Mouse (Mus musculus) heart, adult 2 months (tissue): Measurements from ENCODE around the gene Hist1h3b. TPM values are rescaled to one million over a fixed set of nuclear protein-coding genes. Genes with fewer than 3 reads are reported as not detected.

ENCODE experiments used
- DNase-seq, 2 experiments: peaks; one replicate each; pipeline ENCODE4 v3.0.0; 2021
- H3K27ac ChIP-seq: fragments of 200-600 bp; 2 replicates; pipeline ENCODE4 v1.8.1; 2022
- H3K27me3 ChIP-seq: fragments of 200-500 bp; 2 replicates; pipeline ENCODE4 v1.6.1; 2012; ENCODE audit warnings: mild to moderate bottlenecking, low read length, inconsistent platforms, mixed read lengths; ENCODE audit not compliant: control insufficient read depth, insufficient read depth
- H3K36me3 ChIP-seq: fragments of 200-500 bp; 2 replicates; pipeline ENCODE4 v1.6.1; 2012; ENCODE audit warnings: low read length, inconsistent platforms; ENCODE audit not compliant: control insufficient read depth, insufficient read depth
- H3K4me1 ChIP-seq: fragments of 200-500 bp; 2 replicates; pipeline ENCODE4 v1.6.1; 2011; ENCODE audit warnings: low read length; ENCODE audit not compliant: control insufficient read depth, insufficient read depth
- H3K4me3 ChIP-seq: fragments of 200-600 bp; 2 replicates; pipeline ENCODE4 v1.8.1; 2022
- H3K79me2 ChIP-seq: fragments of 200-500 bp; replicated peaks from 2 replicates; pipeline ENCODE4 v1.6.1; 2012; ENCODE audit warnings: mild to moderate bottlenecking, inconsistent platforms, low read length, moderate library complexity, mixed read lengths; ENCODE audit not compliant: control insufficient read depth, insufficient read depth
- H3K9ac ChIP-seq: fragments of 200-500 bp; 2 replicates; pipeline ENCODE4 v1.6.1; 2012; ENCODE audit warnings: low read depth, mild to moderate bottlenecking, control low read depth, inconsistent platforms, low read length, mixed read lengths
- CTCF ChIP-seq: fragments of 200-600 bp; IDR thresholded peaks from 2 replicates; pipeline ENCODE4 v1.8.1; 2022; ENCODE audit warnings: antibody characterized with exemption, mild to moderate bottlenecking, moderate library complexity
- EP300 ChIP-seq: fragments of 200-500 bp; IDR thresholded peaks from 2 replicates; pipeline ENCODE4 v1.6.1; 2011; ENCODE audit warnings: low read depth, low read length, control low read depth; ENCODE audit not compliant: insufficient read depth
- POLR2A ChIP-seq: fragments of 200-500 bp; IDR thresholded peaks from 2 replicates; pipeline ENCODE4 v1.6.1; 2011; ENCODE audit warnings: mild to moderate bottlenecking, low read depth, low read length, control low read depth; ENCODE audit not compliant: insufficient read depth
- WGBS: fragments of 180-500 bp; shearing (Covaris S2); methylation state at CpG from one replicate; pipeline ENCODE4 v1.1.7; 2018; 5-methylcytosine and 5-hydroxymethylcytosine counted together
- intact Hi-C: fragments of 180-260 bp; cut with DNase I; formaldehyde crosslinking; loops from one replicate; pipeline ENCODE4 v1.15.1; 2025
- polyA plus RNA-seq: library from polyadenylated mRNA; depleted of rRNA; stranded (reverse); fragments of >200 nt; gene quantifications from 2 replicates; pipeline ENCODE4 v1.2.3, GENCODE M21; 2012
- total RNA-seq, 2 experiments: library from RNA; stranded (reverse); gene quantifications; 2 replicates each; pipeline ENCODE4 v1.2.3; 2021

The Hist1h3b gene
- total and polyA plus RNA-seq, 3 experiments, result 1.7 to 8.0 (median 6.4) TPM

GRCm38 (mm10) chr13:23755000-23755399 lies 2.9 kb downstream of the Hist1h3b start:
- intact Hi-C loops, result no loop called here
- H3K27ac ChIP-seq, result no peak overlapping the region
- DNase-seq, result no peak
- H3K4me3 ChIP-seq, result no peak overlapping the region
- H3K4me1 ChIP-seq, result peaks cover 1% of the 10 kb centered on the region
- H3K79me2 ChIP-seq, result no peaks in the 10 kb centered on the region
- H3K27me3 ChIP-seq, result no peaks in the 10 kb centered on the region
- H3K36me3 ChIP-seq, result no peaks in the 10 kb centered on the region
- H3K9ac ChIP-seq, result no peak overlapping the region
- no peak for TF ChIP-seq EP300
- TF ChIP-seq CTCF, result no peak
- TF ChIP-seq POLR2A, result no peak

GRCm38 (mm10) chr13:23756790-23757189 lies 4.7 kb downstream of the Hist1h3b start, which contains the start of gene Hist1h4b:
Gene Hist1h4b, plus strand, starts transcription at chr13:23757013.
- Histone ChIP-seq H3K4me1 (peaks cover 1% of the 10 kb centered on the region), H3K36me3 (no peaks in the 10 kb centered on the region; the same call in 1 of the 2 replicates), H3K27ac (no peak within 1 kb of the TSS), H3K4me3 (peak within 1 kb of the TSS; percentile 35; the same call in 1 of the 2 replicates), H3K79me2 (no peaks in the 10 kb centered on the region), H3K9ac (peak within 1 kb of the TSS; percentile 78), H3K27me3 (no peaks in the 10 kb centered on the region)
- WGBS, result 2% methylated on average over 20 of the region's 22 CpGs
- intact Hi-C loops, result no loop called here
- TF ChIP-seq EP300 (0 out of 2 replicates have a peak, but pooled peaks have one; percentile 25), POLR2A (peak; percentile 90), CTCF (no peak)
- DNase-seq, result peak; percentile 76 to 85

GRCm38 (mm10) chr13:23757211-23757773 lies 5.2 kb downstream of the Hist1h3b start:
- Histone ChIP-seq H3K4me1 (peaks cover 1% of the 10 kb centered on the region), H3K9ac (peak overlapping the region; percentile 78), H3K27me3 (no peaks in the 10 kb centered on the region), H3K36me3 (no peaks in the 10 kb centered on the region; the same call in 1 of the 2 replicates), H3K27ac (no peak overlapping the region), H3K4me3 (peak overlapping the region; percentile 35; the same call in 1 of the 2 replicates), H3K79me2 (no peaks in the 10 kb centered on the region)
- DNase-seq, result no peak
- intact Hi-C loops, result no loop called here
- TF ChIP-seq CTCF (no peak), EP300 (no peak), POLR2A (no peak)
- 6% methylated on average over 19 of the region's 23 CpGs for WGBS

- H3K4me3 ChIP-seq, result no peak overlapping the region
- no peaks in the 10 kb centered on the region for H3K27me3 ChIP-seq
- DNase-seq, result no peak
- H3K36me3 ChIP-seq, result no peaks in the 10 kb centered on the region; the same call in none of the 2 replicates
- no peak overlapping the region for H3K9ac ChIP-seq
- TF ChIP-seq CTCF (no peak), POLR2A (no peak), EP300 (no peak)
- no peak overlapping the region for H3K27ac ChIP-seq
- WGBS, result 74% methylated on average over 3 of the region's 3 CpGs
- no peaks in the 10 kb centered on the region for H3K79me2 ChIP-seq
- intact Hi-C loops, result no loop called here
- H3K4me1 ChIP-seq, result peaks cover 1% of the 10 kb centered on the region
These were observed 5.9 kb downstream of the Hist1h3b start for GRCm38 (mm10) chr13:23757921-23758320.

GRCm38 (mm10) chr13:23759251-23759771 lies 7.2 kb downstream of the Hist1h3b start:
- no peak for DNase-seq
- no peaks in the 10 kb centered on the region for H3K27me3 ChIP-seq
- H3K36me3 ChIP-seq, result peaks cover 2% of the 10 kb centered on the region
- WGBS, result 89% methylated on average over 3 of the region's 3 CpGs
- no peak overlapping the region for H3K27ac ChIP-seq
- peaks cover 1% of the 10 kb centered on the region for H3K4me1 ChIP-seq
- H3K79me2 ChIP-seq, result no peaks in the 10 kb centered on the region
- H3K9ac ChIP-seq, result no peak overlapping the region
- intact Hi-C loops, result no loop called here
- no peak for TF ChIP-seq POLR2A
- TF ChIP-seq EP300, result no peak
- TF ChIP-seq CTCF, result no peak
- no peak overlapping the region for H3K4me3 ChIP-seq

- H3K4me3 ChIP-seq, result no peak overlapping the region
- no peak overlapping the region for H3K27ac ChIP-seq
- no peak overlapping the region for H3K9ac ChIP-seq
These were observed 7.8 kb downstream of the Hist1h3b start for GRCm38 (mm10) chr13:23759916-23760239.

More at GRCm38 (mm10) chr13:23759916-23760239, 7.8 kb downstream of the Hist1h3b start:
- intact Hi-C loops, result loop anchor here (5.0 to 10.0 kb wide), 2 partner anchors 338 to 395 kb away; partner anchors contain the start of genes Abt1 and Zfp322a
- WGBS, result 55% methylated on average over 1 of the region's 1 CpGs
- Histone ChIP-seq H3K36me3 (peaks cover 2% of the 10 kb centered on the region), H3K79me2 (no peaks in the 10 kb centered on the region), H3K4me1 (peaks cover 1% of the 10 kb centered on the region), H3K27me3 (no peaks in the 10 kb centered on the region)
- no peak for DNase-seq
- TF ChIP-seq POLR2A (no peak), CTCF (no peak), EP300 (no peak)
